Mouse (Mus musculus): Measurements from ENCODE around the gene Bcap29. TPM values are rescaled to one million over a fixed set of nuclear protein-coding genes. Genes with fewer than 3 reads are reported as not detected.

Gene Bcap29
- total and polyA plus RNA-seq, 3 experiments = 31.4 to 128 (median 104) TPM

DNA sequence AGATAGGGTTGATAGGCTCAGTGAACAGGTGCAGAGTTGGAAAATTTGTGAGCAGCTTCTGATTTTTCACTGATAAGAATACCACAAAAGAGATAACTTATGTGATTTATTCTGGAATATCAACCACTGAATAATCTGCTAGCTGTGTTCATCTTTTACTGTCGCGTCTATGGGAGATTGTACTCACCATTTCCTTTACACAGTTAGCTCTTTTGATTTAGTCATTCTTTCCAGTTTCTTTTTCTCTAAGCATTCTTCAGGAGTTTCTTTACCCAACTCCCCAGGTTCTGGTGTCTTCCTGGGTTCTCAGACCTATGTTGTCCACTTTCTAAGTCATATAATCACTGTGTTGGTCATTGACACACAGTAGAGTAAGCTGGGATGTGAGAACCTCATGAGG lies 22.4 kb upstream of the Bcap29 start:
- in situ Hi-C loops (cut with MboI; ENCODE audit: low pct_ligation_motif_present, low pct_unique_long_range_greater_than_20kb, low sequenced_read_pairs) (no loop called here), dilution Hi-C loops (cut with MboI; ENCODE audit: extremely low pct_ligation_motif_present, extremely low pct_unique_long_range_greater_than_20kb, low sequenced_read_pairs) (no loop called here)
- Histone ChIP-seq H3K4me2 (ENCODE audit: insufficient read depth, low read depth, poor library complexity, severe bottlenecking) (no peak overlapping the region), H3K9me3 (replicated peaks; ENCODE audit: low read length) (no peaks in the 10 kb centered on the region), H3K4me1 (ENCODE audit: control insufficient read depth in 1 of 2, insufficient read depth in 2 of 2) (peaks cover 0 to 22% of the 10 kb centered on the region in 2 experiments; a peak in 2 of 4 replicates), H3K36me3 (replicated peaks in 1 of 2; ENCODE audit: control insufficient read depth in 1 of 2, insufficient read depth in 1 of 2, low read length in 1 of 2) (peaks cover 0 to 18% of the 10 kb centered on the region in 2 experiments), H3K9ac (ENCODE audit: insufficient read depth, low read depth) (no peak overlapping the region), H3K79me2 (replicated peaks; ENCODE audit: control insufficient read depth, extremely low read depth, insufficient read depth, poor library complexity, severe bottlenecking) (peaks cover 8% of the 10 kb centered on the region), H3K27me3 (replicated peaks) (no peaks in the 10 kb centered on the region), H3K4me3 (replicated peaks in 1 of 3; ENCODE audit: low read depth in 2 of 3, low read length in 2 of 3, poor library complexity in 1 of 3) (no peak overlapping the region), H3K27ac (ENCODE audit: insufficient read depth, low read depth) (no peak overlapping the region)
- DNase-seq (ENCODE audit: extremely low read depth) = no peak
- TF ChIP-seq POLR2A (IDR thresholded peaks at IDR 0.05; ENCODE audit: low read depth, low read length) (no peak), NRF1 (IDR thresholded peaks at IDR 0.05; ENCODE audit: low read depth, low read length) (no peak), MAX (IDR thresholded peaks at IDR 0.05; ENCODE audit: low read length) (no peak), UBTF (IDR thresholded peaks at IDR 0.05; ENCODE audit: low read depth, low read length) (no peak), JUND (conservative IDR thresholded peaks at IDR 0.05; ENCODE audit: low read depth, low read length) (peak; percentile 56), ZKSCAN1 (IDR thresholded peaks at IDR 0.05; ENCODE audit: borderline replicate concordance, low read depth, low read length) (no peak), PAX5 (IDR thresholded peaks at IDR 0.05; ENCODE audit: low read length) (no peak), HCFC1 (IDR thresholded peaks at IDR 0.05; ENCODE audit: low read depth, low read length) (no peak), KAT2A (IDR thresholded peaks at IDR 0.05; ENCODE audit: insufficient replicate concordance, low read length) (no peak), USF1 (IDR thresholded peaks at IDR 0.05; ENCODE audit: low read depth, low read length) (no peak), ETS1 (conservative IDR thresholded peaks at IDR 0.05; ENCODE audit: low read depth, low read length) (no peak; the same call in 1 of the 2 replicates), GABPA (IDR thresholded peaks at IDR 0.05; ENCODE audit: insufficient replicate concordance, low read depth, low read length) (no peak), SMC3 (IDR thresholded peaks at IDR 0.05; ENCODE audit: low read depth, low read length) (no peak), TBP (conservative IDR thresholded peaks at IDR 0.05; ENCODE audit: low read depth, low read length) (no peak), IRF4 (IDR thresholded peaks at IDR 0.05; ENCODE audit: low read depth, low read length) (0 out of 2 replicates have a peak, but pooled peaks have one; percentile 9), RAD21 (IDR thresholded peaks at IDR 0.05; ENCODE audit: low read depth, low read length) (no peak), CHD2 (IDR thresholded peaks at IDR 0.05; ENCODE audit: low read length) (no peak), EP300 (IDR thresholded peaks at IDR 0.05; ENCODE audit: low read length) (peak; percentile 53), NELFE (IDR thresholded peaks at IDR 0.05; ENCODE audit: low read depth, low read length) (no peak), BHLHE40 (IDR thresholded peaks at IDR 0.05; ENCODE audit: low read depth, low read length) (no peak)

DNA sequence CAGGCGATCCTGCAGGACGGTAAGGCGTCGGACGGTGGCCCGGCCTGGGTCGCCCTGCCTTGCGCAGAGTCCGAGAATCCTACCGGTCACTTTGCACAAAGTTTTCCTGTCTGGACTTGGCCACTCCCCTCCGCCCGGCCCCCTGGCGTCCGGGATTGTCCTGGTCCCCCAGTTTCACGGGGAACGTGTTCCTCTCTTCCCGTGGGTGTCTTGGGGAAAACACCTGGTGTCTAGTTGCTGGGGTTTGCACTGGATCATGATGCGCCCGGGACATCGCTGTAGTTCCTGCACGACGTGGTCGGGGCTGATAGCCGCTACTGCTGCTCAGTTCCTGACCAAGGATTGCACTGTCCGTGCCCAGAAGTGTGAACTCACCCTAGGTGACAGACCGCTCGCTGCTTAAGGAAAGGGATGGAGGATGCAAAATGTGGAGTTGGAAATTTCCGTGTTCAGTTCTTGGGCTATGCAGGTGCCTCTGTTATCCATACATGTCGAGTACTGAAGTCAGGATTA lies 20.6 kb upstream of the Bcap29 start:
- H3K27ac ChIP-seq (ENCODE audit: insufficient read depth, low read depth) = peak overlapping the region; percentile 24
- H3K27me3 ChIP-seq (replicated peaks) = no peaks in the 10 kb centered on the region
- in situ Hi-C loops (cut with MboI; ENCODE audit: low pct_ligation_motif_present, low pct_unique_long_range_greater_than_20kb, low sequenced_read_pairs) = no loop called here
- peaks cover 0 to 27% of the 10 kb centered on the region in 2 experiments; a peak in 2 of 4 replicates for H3K4me1 ChIP-seq (ENCODE audit: control insufficient read depth in 1 of 2, insufficient read depth in 2 of 2)
- H3K9ac ChIP-seq (ENCODE audit: insufficient read depth, low read depth) = peak overlapping the region; percentile 60
- H3K4me2 ChIP-seq (ENCODE audit: insufficient read depth, low read depth, poor library complexity, severe bottlenecking) = peak overlapping the region; percentile 48
- TF ChIP-seq POLR2A (IDR thresholded peaks at IDR 0.05; ENCODE audit: low read depth, low read length) (peak; percentile 56; the same call in 1 of the 2 replicates), CTCF (conservative IDR thresholded peaks at IDR 0.05 in 1 of 2, IDR thresholded peaks at IDR 0.05 in 1 of 2; ENCODE audit: low read depth in 2 of 2, low read length in 2 of 2) (peak in 1 of 2 experiments; percentile 17; a peak in 2 of 4 replicates), MEF2A (IDR thresholded peaks at IDR 0.05; ENCODE audit: borderline replicate concordance, low read depth, low read length) (no peak)
- dilution Hi-C loops (cut with MboI; ENCODE audit: extremely low pct_ligation_motif_present, extremely low pct_unique_long_range_greater_than_20kb, low sequenced_read_pairs) = no loop called here
- H3K4me3 ChIP-seq (replicated peaks in 1 of 3; ENCODE audit: low read depth in 2 of 3, low read length in 2 of 3, poor library complexity in 1 of 3) = peak overlapping the region; percentile 65 to 97 (median 78)
- no peaks in the 10 kb centered on the region for H3K9me3 ChIP-seq (replicated peaks; ENCODE audit: low read length)
- peaks cover 0 to 22% of the 10 kb centered on the region in 2 experiments for H3K36me3 ChIP-seq (replicated peaks in 1 of 2; ENCODE audit: control insufficient read depth in 1 of 2, insufficient read depth in 1 of 2, low read length in 1 of 2)
- DNase-seq (ENCODE audit: extremely low read depth) = no peak
- H3K79me2 ChIP-seq (replicated peaks; ENCODE audit: control insufficient read depth, extremely low read depth, insufficient read depth, poor library complexity, severe bottlenecking) = peaks cover 8% of the 10 kb centered on the region
